Mouse (Mus musculus) lung, postnatal 10 days (tissue): ENCODE results near the gene Uqcrfs1.

Experiments used
- DNase-seq: peaks from one replicate; pipeline ENCODE4 v3.0.0; 2021

Gene Uqcrfs1

DNA sequence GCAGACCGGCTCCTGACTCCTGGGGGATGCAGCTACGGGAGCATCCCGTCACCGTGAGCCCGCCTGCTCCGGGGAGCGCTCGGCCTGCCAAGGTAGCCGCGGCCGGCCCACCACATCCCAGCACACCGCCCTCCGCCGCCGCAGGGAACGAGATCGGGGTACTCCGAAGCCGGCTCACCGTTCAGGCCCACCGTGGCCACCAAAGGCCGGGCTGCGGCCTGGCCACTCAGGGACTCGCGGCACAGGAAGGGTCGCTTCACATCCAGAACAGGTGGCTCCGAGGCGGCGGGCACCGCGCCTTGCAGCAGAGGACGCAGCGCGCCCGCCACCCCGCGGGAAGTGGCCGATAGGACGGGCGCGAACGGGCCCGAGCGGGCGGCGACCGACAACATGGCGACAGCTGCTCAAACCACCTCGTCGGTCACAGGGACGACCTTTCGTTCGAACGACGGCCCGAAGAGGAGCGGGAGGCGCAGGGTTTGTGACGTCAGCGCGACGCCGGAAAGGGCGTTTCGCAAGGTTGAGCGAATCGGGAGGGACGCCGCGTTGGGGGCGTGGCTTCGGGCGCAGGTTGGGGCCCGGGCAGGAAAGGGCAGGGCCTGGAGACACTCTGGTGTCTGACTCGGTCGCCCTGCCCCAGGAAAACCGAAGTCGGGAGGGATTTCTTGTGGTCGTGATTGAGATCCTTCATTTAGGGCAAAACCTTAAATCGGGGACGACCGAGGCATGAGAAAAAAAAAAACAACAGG is at the start of gene Uqcrfs1:
Gene Uqcrfs1 (minus strand): TSS at position 507 of the 749 bp plus-strand sequence.
- peak; percentile 99 for DNase-seq

DNA sequence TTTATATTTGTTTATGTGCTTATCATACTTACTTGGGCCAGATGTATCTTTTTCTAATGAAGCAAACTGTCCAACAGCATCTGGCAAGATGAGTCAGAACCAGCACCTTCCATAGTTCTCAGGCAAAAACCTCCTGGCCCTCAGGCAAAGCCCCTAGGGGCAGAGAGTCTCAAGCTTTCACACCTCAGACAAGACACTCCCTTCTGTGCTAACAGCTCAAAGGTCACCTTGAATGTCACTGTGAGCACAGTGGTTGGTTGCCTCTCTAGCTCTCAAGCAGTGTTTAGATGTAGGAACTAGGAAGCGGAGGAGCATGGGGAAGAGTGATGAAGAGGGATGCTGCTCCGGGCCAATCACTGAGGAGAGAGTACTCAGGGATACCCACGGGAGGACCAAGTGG is 40.6 kb upstream of the Uqcrfs1 start:
- no peak for DNase-seq

DNA sequence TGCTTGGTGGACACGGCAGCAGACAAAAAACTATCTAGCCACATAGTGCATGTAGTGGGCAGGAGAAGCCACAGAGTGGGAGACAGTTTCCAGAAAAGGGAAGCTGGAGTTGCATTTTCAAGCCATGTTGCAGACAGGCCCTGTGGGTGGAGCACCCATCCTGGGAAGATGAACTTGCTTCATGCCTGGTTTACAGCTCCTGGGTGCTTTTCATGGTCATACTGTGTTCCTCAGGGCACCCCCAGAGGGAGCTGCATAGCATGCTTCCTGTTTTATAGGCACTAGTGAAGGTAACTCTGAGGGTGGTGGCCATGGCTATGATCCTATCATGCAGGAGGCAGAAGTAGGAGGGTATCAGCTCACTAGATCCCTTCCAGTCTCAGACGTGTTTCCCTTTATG is 37.4 kb upstream of the Uqcrfs1 start:
- DNase-seq: peak; percentile 18

DNA sequence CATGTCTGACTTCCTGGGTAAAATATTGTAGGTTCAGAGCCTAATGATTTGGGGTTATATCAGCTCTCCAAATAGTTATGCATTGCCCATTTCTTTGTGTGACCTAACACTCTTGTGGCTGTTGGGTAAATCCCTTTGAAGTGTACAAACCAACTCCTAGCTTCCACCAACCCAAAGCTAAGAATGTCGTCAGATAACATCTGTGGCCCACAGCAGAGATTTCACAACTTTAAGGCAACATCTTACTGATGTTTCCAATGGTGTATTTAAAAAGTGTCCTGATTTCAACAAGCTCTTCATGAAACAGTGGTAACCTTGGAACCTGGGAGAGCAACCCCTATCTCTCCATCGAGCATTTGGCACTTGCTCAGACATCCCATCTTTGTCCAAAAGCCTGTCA is 33.6 kb upstream of the Uqcrfs1 start:
- no peak for DNase-seq

DNA sequence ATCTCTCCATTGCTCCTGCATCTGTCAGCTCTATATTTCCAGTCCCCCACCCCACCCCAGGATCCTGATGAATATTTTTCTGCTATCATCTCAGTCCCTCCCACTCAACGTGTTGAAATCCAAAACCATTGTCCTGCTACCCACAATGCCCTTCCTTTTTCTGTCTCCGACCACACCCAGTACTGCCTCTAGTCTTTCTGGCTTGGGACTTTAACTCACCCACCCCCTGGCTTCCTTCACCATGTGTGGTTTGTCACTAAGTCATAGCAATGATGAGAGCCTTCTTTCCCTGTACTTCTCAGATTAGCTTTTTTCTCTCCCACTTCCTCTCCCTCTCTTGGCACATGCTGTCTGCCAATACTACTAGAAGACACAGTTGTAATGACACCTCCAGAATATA is 31.7 kb upstream of the Uqcrfs1 start:
- no peak for DNase-seq

DNA sequence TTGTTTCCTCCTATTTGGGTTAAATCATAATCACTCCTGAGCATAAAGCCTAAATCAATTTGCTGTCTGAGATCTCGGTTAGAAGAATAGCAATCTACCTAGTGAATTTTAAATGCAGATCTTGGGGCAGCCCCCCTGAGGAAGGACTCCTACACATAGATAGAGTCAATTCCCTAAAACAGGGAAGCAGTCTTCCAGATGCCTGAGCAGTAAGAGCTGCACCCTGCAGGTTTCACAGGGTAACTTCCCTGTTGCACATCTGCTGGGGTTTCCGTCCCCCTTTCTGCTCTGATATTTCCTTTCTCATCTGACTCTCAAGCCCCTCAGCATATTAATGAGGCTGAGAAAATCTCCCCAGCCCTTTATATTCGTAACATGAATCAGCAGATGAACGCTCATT is 27.8 kb upstream of the Uqcrfs1 start:
- DNase-seq: no peak

DNA sequence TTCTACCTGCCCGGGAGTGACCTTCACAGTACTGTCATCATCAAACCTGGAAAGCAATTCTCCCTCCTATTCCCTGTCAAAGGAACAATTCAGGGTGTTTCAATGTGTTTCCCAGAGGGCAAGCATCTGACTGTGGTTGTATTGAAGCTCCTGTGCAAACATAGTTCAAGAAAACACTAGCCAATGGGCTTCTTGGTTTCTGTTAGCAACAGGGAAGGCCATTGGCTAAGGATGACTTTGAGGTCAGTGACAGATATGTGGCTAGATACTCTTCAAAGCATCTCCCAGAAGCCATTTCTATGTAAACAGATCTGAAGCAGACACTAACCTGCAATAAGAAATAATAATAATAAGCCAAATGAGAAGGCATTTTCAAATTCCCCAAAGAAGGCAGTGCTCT is 25.0 kb upstream of the Uqcrfs1 start:
- DNase-seq: no peak

DNA sequence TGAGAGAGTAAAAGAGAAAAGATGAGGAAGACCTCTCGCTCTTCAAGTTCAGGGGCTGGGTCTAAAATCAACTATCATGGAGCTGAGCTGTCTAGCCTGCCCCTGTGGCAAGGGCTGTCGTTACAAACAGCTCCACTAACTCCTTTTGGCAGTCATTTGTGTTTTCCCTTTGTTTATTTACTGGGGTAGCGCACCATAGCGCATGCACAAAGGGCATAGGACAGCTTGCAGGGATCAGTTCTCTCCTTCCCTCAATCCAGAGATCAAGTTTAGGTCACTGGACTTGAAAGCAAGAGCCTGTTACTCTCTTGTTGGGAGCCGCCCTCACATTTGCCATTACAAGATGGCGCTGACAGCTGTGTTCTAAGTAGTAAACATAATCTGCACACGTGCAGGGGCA is 22.4 kb upstream of the Uqcrfs1 start:
- peak; percentile 74 for DNase-seq

DNA sequence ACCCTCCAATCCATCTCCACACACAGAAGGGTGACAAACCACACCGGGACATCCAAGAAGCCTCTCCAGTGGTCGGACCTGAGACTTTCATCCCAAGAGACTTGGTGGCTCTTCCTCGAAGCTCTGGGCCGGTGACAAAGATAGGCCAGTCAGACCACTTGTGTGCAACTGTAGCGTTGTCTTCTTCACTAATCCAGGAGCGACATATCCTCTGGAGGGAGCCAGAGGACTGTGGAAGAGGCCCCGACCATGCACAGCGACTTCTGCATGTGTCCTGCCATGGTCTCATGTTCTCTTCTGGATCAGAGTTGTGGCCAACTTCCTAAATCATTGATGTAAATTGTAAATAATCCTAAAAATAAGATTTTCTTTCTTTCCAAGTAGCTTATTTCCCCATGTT is 21.6 kb upstream of the Uqcrfs1 start:
- peak; percentile 85 for DNase-seq

DNA sequence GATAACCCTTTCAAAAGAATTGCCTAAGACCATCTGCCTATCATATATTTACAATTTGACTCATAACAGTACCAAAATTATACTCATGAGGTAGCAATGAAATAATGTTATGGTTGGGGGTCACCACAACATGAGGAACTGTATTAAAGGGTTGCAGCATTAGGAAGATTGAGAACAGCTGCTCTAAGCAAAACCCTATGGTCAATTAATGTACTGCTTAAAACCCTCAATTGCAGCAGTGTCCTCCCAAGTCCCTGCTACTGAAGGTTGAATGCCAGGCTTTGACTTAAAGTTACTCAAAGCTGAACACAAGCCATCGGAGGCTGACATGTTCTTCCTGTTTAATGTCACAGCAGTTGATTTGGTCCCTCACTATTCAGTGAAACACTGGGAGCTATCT is 15.4 kb upstream of the Uqcrfs1 start:
- no peak for DNase-seq

DNA sequence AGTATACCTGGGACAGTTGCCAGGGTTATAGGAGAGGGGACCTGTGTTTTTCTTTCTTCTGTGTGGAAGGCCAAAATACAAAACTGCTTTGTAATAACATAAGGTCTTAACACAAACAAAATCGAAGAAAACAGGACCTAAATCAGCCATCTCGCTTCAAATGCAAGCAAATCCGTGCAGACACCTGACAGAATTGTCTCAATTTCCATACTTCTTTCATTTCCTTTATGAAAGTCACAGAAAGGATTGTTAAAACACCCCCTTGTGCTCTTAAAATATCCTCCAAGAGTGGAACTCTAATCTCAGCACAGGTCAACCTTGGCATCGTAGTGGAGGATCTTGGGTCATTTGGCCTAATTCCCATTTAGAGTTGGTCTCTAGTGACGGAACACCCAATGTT is 14.9 kb upstream of the Uqcrfs1 start:
- DNase-seq: no peak

DNA sequence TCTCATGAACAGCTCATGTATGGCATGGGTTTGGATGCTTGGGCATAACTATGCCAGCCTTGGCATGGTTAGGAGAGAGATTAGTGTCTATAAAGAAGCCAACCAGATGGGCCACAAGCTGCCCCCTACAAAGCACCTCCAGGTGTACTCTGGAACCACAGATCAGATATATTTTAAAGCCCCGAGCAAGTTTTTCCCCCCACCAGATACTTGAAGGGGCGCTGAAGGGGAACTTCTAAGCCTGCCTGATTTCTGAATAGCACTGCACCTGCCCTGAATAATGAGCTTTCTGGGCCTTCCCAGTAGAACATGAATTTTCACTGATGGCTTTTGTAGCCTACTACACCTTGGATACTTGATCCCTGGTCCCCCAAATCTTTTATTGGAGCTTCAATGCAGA is 12.6 kb upstream of the Uqcrfs1 start:
- DNase-seq: no peak

DNA sequence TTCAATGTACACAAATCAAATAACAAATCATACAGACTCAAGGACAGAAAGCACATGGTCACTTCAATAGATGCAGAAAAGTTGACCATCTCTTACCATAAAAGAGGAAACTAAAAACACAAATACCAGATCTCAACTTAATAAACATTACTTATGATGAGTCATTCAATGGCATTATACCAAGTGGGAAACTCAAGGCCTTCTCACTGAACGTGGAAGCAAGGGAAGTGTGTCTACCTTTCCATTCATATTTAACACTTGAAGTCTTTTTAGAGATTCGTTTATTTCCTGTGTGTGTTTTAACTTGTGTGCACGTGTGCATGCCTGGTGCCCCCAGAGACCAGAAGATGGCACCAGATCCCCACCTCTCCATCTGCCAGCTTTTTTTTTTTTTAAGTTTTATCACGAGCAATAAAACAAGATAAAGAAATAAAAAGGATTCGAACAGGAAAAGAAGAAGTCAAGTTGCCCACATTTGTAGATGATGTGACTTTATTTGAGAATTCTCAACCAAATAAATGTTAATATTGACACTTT is 8.0 kb upstream of the Uqcrfs1 start:
- DNase-seq: no peak

DNA sequence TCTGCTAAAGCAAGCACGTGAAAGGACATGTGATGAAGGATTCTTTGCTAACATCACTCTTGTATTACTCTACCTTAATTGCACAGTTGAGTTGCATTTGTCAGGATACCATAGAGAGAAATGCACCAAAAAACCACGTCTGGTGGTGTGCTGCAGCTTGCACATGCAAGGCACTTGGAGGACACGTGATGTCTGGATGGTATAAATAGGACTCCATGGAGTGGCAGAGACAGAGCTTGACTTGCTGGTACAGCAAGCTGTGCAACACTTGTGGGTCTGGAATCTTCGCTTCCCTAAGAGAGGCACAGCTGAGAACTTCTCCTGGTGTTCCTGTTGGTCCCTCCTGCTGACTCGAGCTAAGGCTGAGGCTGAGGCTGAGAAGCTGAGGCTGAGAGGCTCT is 4.2 kb upstream of the Uqcrfs1 start:
- no peak for DNase-seq

DNA sequence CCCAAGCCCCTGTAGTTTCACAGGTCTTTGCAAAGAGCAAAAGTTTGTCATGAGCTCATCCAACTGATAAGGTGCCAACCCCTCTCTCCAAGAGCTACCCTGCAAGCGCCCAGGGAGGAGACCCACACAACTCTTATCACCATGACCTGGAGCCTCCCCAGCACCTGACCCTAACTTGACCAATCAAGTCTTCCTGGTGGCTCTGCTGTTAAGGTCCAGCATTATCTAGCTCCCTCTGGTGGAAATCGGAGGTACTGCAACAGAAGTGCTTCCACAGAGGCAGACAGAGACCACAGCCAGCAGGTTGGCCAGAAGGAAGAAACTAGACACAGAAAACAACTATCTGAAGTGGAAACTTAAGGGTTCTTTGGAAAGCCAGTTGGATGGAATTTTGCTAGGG is 3.7 kb upstream of the Uqcrfs1 start:
- DNase-seq: peak; percentile 93

DNA sequence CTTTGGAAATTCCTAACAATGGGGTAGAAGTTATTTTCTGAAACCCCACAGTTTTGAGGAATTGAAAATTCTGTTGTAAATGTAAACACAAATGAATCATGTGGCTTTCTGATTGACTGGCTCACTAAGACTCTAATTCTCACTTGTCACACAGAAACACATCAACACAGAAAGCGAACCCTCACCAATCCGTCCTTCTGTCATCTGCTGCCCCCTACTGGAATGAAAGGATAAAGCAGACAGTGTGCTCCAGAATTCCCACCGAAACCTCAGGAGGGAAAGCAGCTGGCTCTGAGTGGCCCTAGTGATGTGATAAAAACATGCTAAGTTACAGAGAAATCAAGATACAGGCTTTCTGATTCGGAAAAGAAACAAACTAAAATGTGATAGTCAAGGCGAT is 14.4 kb downstream of the Uqcrfs1 start:
- DNase-seq: peak; percentile 75

DNA sequence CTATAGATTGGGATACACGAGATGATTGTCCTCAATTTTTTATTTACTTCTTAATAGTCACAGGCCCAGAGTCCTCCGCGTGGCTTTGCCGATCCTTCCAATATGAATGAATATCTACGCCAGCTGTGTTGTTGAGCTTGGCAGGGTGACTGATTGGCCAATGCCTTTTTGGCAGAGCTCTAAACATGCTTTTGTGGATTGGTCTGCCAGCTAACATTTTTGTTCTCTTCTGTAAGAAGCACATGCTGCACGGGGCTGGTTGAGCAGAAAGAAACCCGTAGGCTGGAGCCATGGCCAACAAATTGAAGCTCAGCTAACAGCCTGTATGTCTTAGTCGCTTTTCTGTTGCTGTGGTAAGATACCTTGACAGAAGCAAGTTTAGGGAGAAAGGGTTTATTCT is 20.2 kb downstream of the Uqcrfs1 start:
- DNase-seq: peak; percentile 70

DNA sequence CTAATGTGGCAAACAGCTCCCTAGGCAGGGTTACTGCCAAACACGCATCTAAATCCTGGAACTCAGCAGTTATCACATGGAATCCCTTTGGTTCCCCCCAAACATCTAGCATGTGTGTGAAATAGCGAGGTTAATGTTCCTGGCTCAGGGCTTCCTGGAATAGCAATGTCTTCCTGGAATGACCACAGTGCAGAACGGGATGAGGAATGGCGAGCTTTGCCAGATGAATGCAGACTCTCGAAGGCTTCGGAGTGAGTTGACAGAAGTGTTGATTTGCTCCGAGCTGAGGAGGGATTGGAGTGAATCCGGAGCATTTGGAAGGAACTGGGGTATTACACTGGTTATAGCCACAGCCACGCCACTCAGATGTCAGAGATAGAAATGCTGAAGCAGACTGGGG is 21.2 kb downstream of the Uqcrfs1 start:
- peak; percentile 41 for DNase-seq

DNA sequence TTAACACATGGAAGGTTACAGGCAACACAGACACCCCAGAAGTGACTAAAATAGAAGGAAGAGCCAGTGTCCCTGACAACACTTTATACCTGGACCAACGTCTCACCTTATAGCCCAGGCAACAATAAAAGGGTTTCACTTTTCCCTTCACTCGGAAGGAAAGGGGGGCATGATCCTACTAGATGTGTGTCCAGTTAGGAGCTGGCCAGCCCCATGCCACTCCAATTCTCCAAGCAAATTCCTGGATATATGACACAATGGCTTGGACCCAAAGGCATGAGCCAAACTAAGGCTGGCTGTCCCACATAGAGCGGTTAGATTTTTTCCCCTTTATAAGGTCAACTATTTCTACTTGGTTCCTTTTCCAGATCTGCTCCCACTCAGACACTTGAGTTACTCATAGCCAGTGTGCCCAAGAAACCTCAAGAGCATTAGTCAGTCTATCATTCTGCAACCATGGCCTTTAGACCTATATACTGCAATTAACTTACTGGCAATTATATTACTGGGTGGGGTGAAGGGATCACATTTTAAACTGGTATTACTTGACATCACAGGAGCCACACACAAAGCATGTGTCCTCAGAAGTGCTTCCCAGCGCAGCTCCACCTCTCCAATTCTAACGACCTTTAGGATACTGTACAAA is 21.8 kb downstream of the Uqcrfs1 start:
- DNase-seq: no peak

DNA sequence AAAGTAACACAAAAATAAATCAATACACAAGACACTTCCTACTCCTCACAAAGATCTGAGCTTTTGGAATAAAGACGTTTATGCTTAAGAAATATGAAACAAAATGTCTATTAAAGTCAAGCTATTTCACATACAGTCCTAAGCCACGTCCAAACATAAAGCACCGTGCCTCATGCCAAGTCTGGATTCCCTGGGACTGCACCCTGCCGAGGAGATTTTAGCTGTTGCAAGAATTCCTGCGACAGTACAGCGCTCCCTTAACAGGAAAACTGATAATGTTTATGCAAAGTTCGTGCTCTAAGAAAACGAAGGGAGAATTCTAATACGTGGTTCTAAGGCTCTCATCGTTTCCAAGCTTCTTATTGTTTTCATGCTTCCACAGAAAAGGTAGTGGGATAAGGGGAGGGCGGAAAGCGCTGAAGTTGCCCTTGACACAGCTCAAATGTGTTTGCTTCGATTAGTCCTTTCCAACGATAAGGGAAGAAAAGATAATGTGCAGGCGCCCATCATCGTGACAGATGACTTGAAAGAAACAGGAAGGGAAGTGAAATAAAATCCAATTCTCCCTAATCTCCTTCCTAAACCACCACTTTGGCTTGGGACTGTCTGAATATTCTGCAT is 23.8 kb downstream of the Uqcrfs1 start:
- DNase-seq: no peak

DNA sequence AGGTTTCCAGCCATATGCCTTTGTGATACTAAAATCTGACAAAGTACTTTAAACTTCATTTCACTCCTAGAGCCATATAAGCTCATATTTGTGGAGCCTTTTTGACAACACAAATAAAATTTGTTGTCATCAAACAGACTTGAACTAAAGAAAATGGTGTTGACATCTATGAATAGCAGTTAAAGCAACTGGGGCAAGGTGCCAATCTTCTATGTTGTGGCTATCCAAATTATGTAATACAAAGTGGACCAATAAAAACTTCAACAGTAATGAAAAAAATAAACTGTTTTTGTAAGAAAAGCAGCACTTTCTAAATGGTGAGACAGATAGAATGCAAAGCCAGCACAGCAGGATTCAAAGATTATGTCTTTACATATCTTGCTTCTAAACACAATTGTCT is 27.0 kb downstream of the Uqcrfs1 start:
- DNase-seq: no peak

DNA sequence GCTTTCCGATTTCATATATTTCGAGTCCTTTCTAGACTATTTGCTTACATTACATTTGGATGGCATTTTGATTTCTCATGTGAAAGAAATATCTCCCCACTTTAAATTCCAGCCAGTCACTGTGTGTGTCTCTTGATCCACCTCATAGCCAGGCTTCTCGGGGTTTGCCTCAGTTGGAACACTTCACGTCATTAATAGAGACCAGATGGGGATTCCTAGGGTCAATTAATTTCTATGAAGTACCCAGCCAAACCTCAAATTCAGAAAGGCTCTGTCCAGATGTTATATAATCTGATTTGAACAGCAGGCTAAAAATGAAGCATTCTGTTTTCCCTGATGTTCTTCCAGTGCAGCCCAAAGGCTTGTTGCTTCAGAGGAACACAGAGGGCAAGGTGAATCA is 37.5 kb downstream of the Uqcrfs1 start:
- DNase-seq: no peak

DNA sequence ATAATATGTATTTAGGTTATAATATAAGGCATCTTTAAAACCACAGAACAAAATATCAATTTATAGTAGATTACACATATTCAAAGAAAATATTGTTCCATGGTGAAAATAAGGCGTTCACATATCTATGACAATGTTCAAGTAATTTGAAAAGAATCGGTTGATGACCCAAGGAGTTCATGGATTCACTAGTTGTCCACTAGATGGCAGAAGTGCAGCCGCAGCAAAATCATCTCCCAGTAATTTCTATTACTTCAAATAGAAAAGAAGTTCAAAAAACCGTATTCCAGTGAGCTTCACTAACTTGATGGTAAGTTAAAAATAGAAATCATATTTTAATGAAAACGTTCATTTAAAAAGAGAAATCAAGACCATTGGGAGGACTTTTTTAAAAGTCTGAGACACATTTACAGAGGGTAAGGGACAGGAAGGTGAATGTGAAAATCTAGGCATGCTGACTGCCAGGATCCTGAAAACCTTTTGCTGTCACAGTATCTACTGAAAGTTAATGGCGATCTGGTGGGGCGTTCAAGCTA is 43.2 kb downstream of the Uqcrfs1 start:
- peak; percentile 29 for DNase-seq
